Mouse (Mus musculus) bone marrow macrophage, adult 2 months (primary cell): ENCODE results near the gene Mob1b.

Source experiments
- CTCF ChIP-seq: IDR thresholded peaks from 2 replicates; pipeline ENCODE4 v1.5.1; 2012; ENCODE audit warnings: low read depth, mild to moderate bottlenecking, low read length, moderate library complexity
- POLR2A ChIP-seq: IDR thresholded peaks from 2 replicates; pipeline ENCODE4 v1.6.1; 2012; ENCODE audit warnings: mild to moderate bottlenecking, low read depth, low read length, borderline replicate concordance

- TF ChIP-seq CTCF, result no peak
- no peak for TF ChIP-seq POLR2A
Observed at GRCm38 (mm10) chr5:88762611-88763010, 42.0 kb downstream of the Mob1b start.
